Mouse (Mus musculus) neural tube, postnatal 0 days (tissue): Measurements from ENCODE around the gene Clip2. TPM values are rescaled to one million over a fixed set of nuclear protein-coding genes. Genes with fewer than 3 reads are reported as not detected.

Source experiments
- microRNA-seq: library from miRNA; unstranded; fragments of <30 nt; microRNA quantifications from one replicate; pipeline ENCODE4, GENCODE M21; 2016
- polyA plus RNA-seq: library from polyadenylated mRNA; unstranded; fragments of >200 nt; fragmentation: Nextera tagmentation; extraction: Ambion mirVana; gene quantifications from 2 replicates; pipeline ENCODE4 v1.2.1, GENCODE M21; 2015

The Clip2 gene
- polyA plus RNA-seq: 8.5 and 10.6 TPM in 2 replicates

DNA sequence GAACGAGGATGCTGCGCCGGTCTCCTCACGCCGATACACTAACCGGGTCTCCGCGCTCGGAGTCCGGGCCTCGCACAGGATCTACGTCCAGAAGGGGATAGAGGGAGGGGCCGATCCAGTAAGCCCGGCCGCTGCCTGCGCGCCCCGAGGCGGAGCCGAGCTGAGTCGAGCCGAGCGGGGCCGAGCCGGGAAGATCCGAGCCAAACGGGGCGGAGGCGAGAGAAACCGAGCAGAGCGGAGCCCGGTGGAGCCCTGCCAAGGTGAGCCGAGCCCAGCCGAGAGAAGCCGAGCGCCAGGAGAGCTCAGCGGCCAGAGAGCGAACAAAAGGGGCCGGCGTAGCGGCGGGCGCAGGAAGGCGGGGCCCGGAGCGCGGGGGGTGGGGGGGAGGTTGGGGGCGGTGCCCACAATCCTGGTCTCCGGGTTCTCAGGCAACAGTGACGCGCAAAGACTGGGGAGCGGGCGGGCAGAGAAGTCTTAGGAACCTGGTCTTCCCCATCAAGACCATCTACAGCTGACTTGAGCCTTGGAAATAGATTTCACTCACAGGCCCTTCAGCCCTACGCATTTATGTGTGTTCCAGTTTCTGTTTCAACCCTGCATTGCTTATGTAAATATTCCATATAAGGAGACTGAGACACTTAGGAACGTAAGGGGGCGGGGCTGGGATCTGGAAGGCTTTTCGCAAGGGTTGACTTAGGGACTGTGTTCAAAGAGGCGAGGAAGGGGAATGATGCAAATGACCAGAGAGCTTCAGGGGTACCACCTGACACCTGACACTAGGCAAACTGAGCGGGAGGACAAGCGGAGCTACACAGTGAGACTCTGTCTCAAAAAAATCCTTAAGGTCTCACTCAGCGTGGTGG is at the start of gene Clip2:
Gene Clip2, minus strand, starts transcription at position 325 of the 863 bp plus-strand sequence.

GRCm38 (mm10) chr5:134581146-134581545 is 28.9 kb upstream of the Clip2 start, which contains the start of gene Rfc2:
Gene Rfc2 (plus strand): TSS chr5:134581366.

GRCm38 (mm10) chr5:134560071-134560449 is 7.8 kb upstream of the Clip2 start, which contains the start of gene Syna:
Gene Syna (minus strand): TSS chr5:134560171.

GRCm38 (mm10) chr5:134456503-134456962 is 95.7 kb downstream of the Clip2 start, which contains the start of gene Gtf2ird1:
Gene Gtf2ird1 (minus strand): TSS chr5:134456716.

Small RNAs within 50 kb of the gene (microRNA-seq; reads per million reads assigned to microRNA genes)
- gene Gm26340: not detected
- not detected for gene Mir7228

Other genes with a start within 250 kb of the Clip2 start
- 89.6 and 107 TPM in 2 replicates for gene Gtf2i, start 237.7 kb downstream of the Clip2 start, polyA plus RNA-seq
- gene Gtf2ird1, start 95.7 kb downstream of the Clip2 start, polyA plus RNA-seq: 36.1 and 40.4 TPM in 2 replicates
- 0.65 and 0.67 TPM in 2 replicates for gene Syna, start 7.7 kb upstream of the Clip2 start, polyA plus RNA-seq
- 144 and 152 TPM in 2 replicates for gene Rfc2, start 28.9 kb upstream of the Clip2 start, polyA plus RNA-seq
- 1.7 and 2.2 TPM in 2 replicates for gene Lat2, start 62.6 kb upstream of the Clip2 start, polyA plus RNA-seq
- gene Eif4h, start 87.1 kb upstream of the Clip2 start, polyA plus RNA-seq: 290 and 322 TPM in 2 replicates
- 27.5 and 29.0 TPM in 2 replicates for gene Limk1, start 136.2 kb upstream of the Clip2 start, polyA plus RNA-seq
- 80.6 and 103 TPM in 2 replicates for gene Eln, start 194.9 kb upstream of the Clip2 start, polyA plus RNA-seq